Mouse (Mus musculus) hindlimb bud, embryonic 11.5 days (tissue): ENCODE data around the gene Klc2.

Source experiments
- DNase-seq: peaks from one replicate; pipeline ENCODE4 v3.0.0-alpha.2; 2012; ENCODE audit warnings: low read depth, low spot score; ENCODE audit errors: extremely low spot score

The Klc2 gene

GRCm38 (mm10) chr19:5073518-5073917 lies 44.8 kb downstream of the Klc2 start:
- DNase-seq, result no peak

- no peak for DNase-seq
These were observed 45.3 kb downstream of the Klc2 start for GRCm38 (mm10) chr19:5073028-5073427.

GRCm38 (mm10) chr19:5072389-5073019 lies 45.9 kb downstream of the Klc2 start:
- DNase-seq, result no peak

- peak; percentile 95 for DNase-seq
These were observed 46.6 kb downstream of the Klc2 start for GRCm38 (mm10) chr19:5071545-5072369.

- no peak for DNase-seq
These were observed 47.3 kb downstream of the Klc2 start for GRCm38 (mm10) chr19:5071077-5071476.

GRCm38 (mm10) chr19:5069978-5070377 lies 48.4 kb downstream of the Klc2 start:
- no peak for DNase-seq

GRCm38 (mm10) chr19:5069486-5069885 lies 48.9 kb downstream of the Klc2 start:
- DNase-seq, result no peak

- DNase-seq, result no peak
These were observed 49.7 kb downstream of the Klc2 start for GRCm38 (mm10) chr19:5068570-5069234.

GRCm38 (mm10) chr19:5067867-5068569 lies 50.3 kb downstream of the Klc2 start, which contains the start of gene Cd248:
Gene Cd248 (plus strand): TSS chr19:5068078.
- no peak for DNase-seq

- DNase-seq, result no peak
These were observed 51.1 kb downstream of the Klc2 start for GRCm38 (mm10) chr19:5067040-5067799.

GRCm38 (mm10) chr19:5065104-5065503 lies 53.3 kb downstream of the Klc2 start:
- no peak for DNase-seq

GRCm38 (mm10) chr19:5062446-5062845 lies 55.9 kb downstream of the Klc2 start:
- DNase-seq, result no peak

GRCm38 (mm10) chr19:5062041-5062440 lies 56.3 kb downstream of the Klc2 start:
- no peak for DNase-seq

GRCm38 (mm10) chr19:5060365-5061330 lies 57.7 kb downstream of the Klc2 start:
- no peak for DNase-seq

- DNase-seq, result no peak
These were observed 59.3 kb downstream of the Klc2 start for GRCm38 (mm10) chr19:5058801-5059771.

- DNase-seq, result no peak
These were observed 60.2 kb downstream of the Klc2 start for GRCm38 (mm10) chr19:5057876-5058775.
